Comparison of ENCODE assay signal across 8 mouse cellular contexts in the genomic region with DNA sequence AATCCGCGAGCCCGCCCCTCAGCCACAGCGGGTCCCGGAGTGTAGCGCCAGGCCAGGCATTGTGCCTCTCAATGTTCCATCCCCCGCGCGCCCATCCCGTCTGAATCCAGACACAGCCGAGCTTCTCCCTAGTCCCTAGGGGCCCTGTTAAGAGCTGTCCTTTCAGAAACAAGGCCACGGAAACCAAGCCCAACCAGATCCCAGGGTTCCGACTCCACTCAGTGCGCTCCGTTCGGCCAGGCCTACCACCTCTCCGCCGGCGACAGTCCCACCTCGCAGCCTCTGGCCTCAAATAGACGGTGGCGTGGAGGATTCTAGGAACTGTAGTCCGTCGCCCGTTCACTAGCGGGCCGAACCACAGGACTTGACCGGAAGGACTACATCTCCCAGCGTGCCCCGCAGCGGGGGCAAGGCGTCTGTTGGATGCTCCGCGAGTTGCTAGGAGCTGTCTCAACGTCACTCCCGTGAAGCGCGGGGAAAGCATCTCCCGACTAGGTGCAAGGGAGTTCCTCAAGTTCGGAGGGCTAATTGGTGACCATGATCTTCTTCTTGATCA. TPM values are rescaled to one million over a fixed set of nuclear protein-coding genes. Genes with fewer than 3 reads are reported as not detected.
A peak's percentile ranks its signal among the peaks of the same experiment; 100 is the strongest.
DNase-seq lines count a peak whose midpoint lies in the region; ATAC-seq lines count a peak whose summit lies in the region.

A gene (minus strand): TSS at position 283 of the 556 bp plus-strand sequence.

- H3K27me3 ChIP-seq in hindbrain, embryonic 13.5 days = no peaks in the 10 kb centered on the region

- H3K4me3 ChIP-seq in hindbrain, embryonic 13.5 days = peak within 1 kb of the TSS; percentile 73

- H3K4me1 ChIP-seq in hindbrain, embryonic 13.5 days (replicated peaks) = peaks cover 35% of the 10 kb centered on the region

- ATAC-seq in hindbrain, embryonic 13.5 days (ENCODE audit: low FRiP score) = peak; percentile 98

- peak within 1 kb of the TSS; percentile 96 for H3K27ac ChIP-seq in hindbrain, embryonic 13.5 days

- H3K9ac ChIP-seq in hindbrain, embryonic 13.5 days = peak within 1 kb of the TSS; percentile 89

- WGBS in hindbrain, embryonic 13.5 days = under 1% methylated on average over 40 of the region's 40 CpGs

- H3K9me3 ChIP-seq in hindbrain, embryonic 13.5 days = no peaks in the 10 kb centered on the region

- H3K4me2 ChIP-seq in hindbrain, embryonic 13.5 days = peak within 1 kb of the TSS; percentile 77

- H3K36me3 ChIP-seq in hindbrain, embryonic 13.5 days = peaks cover 47% of the 10 kb centered on the region

- peak; percentile 96 for DNase-seq in NIH3T3 (ENCODE audit: low read depth)
- DNase-seq in cerebellum, postnatal 10 days = peak; percentile 98 to 99
- DNase-seq in frontal cortex, postnatal 14 days (ENCODE audit: low spot score in 2 of 2) = peak; percentile 92 to 94
- DNase-seq in layer of hippocampus, postnatal 25 days (ENCODE audit: extremely low spot score in 1 of 2, low spot score in 1 of 2) = peak; percentile 84 to 88
- peak; percentile 96 for DNase-seq in lung, postnatal 25 days (ENCODE audit: low spot score)
- peak; percentile 97 for DNase-seq in retina, embryonic 14.5 days (ENCODE audit: low spot score)
- peak; percentile 92 for DNase-seq in thymus, postnatal 4 days

RNA-seq across cellular contexts. Expression of the gene that starts here (rescaled TPM):
- polyA plus RNA-seq in hindbrain, embryonic 13.5 days (2015; fragmentation: Nextera tagmentation; extraction: Ambion mirVana) = 64.4 and 69.5 TPM in 2 replicates
- total RNA-seq in layer of hippocampus, postnatal 25 days (2021) = 10 to 100 TPM; 74.6 to 96.0 TPM

Comparison
In these comparisons a context has a peak if more than half of its experiments do, and no peak if none do; other contexts are left out.
1. Peak in every context shown above with its lines: DNase-seq, ATAC-seq, H3K4me3 ChIP-seq and H3K27ac ChIP-seq.